Mouse (Mus musculus) cerebellum, postnatal 36 days (tissue): ENCODE data around the gene Fra10ac1.

Experiments
- DNase-seq, 2 experiments: peaks; one replicate each; pipeline ENCODE4 v3.0.0; 2021 to 2022; ENCODE audit warnings: mixed read lengths in 2 of 2

Gene Fra10ac1

DNA sequence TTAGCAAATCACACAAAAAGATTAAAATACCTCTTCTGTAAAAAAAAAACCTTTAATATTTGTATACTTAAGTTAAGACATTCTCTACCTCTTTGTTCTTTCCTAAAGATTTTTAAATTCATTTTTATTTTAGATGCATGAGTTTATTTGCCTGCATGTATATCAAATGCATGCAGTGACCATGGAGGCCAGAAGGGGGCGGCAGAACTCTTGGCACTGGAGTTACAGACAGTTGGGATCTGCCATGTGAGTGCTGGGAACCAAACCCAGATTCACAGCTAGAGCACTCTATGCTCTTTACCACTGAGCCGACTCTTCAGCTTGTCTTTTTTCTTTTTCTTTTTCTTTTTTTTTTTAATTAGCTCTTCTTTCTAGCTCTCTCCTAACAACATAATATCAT lies 4.7 kb upstream of the Fra10ac1 start:
- DNase-seq, result peak; percentile 31 to 35

GRCm38 (mm10) chr19:38224685-38225060 lies 717 bp upstream of the Fra10ac1 start:
- DNase-seq, result peak; percentile 35 to 63

- DNase-seq, result peak in 1 of 2 experiments; percentile 20
Measured at GRCm38 (mm10) chr19:38223356-38223904, 526 bp downstream of the Fra10ac1 start.

DNA sequence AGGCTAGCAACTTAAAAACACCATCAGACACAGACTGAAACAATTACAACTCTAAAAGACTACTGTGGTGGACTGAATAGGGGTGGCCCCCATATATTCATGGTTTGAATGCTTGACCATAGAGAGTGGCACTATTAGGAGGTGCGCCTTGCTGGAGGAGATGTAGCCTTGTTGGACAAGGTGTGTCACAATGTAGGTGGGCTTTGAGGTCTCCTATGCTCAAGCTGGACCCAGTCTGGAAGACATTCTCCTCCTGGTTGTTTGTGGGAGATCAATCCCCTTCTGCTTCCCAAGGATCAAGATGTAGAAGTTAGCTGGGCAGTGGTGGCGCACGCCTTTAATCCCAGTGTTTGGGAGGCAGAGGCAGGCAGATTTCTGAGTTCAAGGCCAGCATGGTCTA lies 6.3 kb downstream of the Fra10ac1 start:
- no peak for DNase-seq

DNA sequence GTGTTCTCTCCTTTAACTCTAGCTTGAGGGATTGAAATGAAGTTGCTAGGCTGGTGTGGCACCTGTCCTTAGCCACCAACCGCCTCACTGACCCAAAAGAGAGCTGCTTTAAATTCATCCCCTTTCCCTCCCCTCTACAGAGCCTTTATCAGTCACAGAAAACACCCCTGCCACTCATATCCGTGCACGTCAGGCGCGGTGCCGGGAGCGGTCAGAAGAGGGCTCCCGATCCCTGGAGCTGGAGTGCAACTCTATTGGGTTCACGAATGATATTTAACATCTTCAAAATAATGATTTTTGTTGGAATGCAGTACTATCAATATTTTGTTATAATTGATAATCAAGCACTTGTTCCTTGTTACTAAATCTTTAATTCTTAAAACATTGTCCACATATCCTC lies 17.3 kb downstream of the Fra10ac1 start:
- DNase-seq, result peak in 1 of 2 experiments; percentile 18

GRCm38 (mm10) chr19:38198731-38199130 lies 25.2 kb downstream of the Fra10ac1 start:
- no peak for DNase-seq

GRCm38 (mm10) chr19:38195245-38195644 lies 28.7 kb downstream of the Fra10ac1 start:
- DNase-seq, result no peak

- DNase-seq, result no peak
Measured at GRCm38 (mm10) chr19:38191446-38191845, 32.5 kb downstream of the Fra10ac1 start.

- DNase-seq, result no peak
Measured at GRCm38 (mm10) chr19:38190606-38191005, 33.4 kb downstream of the Fra10ac1 start.

- peak in 1 of 2 experiments; percentile 6 for DNase-seq
Measured at GRCm38 (mm10) chr19:38187345-38187680, 36.6 kb downstream of the Fra10ac1 start.

DNA sequence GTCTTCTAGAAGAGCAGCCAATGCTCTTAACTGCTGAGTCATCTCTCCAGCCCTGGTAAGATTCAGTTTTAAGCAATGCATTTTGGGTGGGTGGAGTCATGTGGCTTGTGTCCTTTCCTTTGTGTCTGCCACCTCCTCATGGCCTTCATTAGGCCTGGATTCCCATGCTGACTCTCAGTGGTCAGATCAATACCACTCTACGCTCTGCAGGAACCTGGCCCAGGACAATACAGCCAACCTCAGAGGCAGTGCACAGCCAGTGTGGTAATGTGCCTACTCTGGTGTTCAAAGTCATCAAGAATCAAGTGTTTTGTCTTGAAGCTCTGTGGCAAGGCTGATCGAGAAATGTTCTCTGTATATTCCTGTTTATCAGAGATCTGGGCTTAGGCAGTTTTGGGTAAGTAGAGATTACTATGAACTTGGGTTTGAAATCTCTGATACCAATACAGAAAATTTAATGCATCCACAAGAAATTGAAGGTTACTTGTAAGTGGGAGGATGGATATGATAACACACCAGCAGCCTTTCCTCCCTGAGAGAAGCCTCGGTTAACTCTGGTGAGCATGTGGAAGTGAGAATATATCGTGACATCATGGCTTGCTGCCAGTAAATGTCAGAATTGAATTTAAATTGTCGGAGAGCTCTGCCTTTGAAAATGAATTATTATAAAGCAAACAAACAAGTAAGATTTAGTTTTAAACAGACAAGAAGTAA lies 37.2 kb downstream of the Fra10ac1 start:
- no peak for DNase-seq

GRCm38 (mm10) chr19:38179675-38180074 lies 44.3 kb downstream of the Fra10ac1 start:
- DNase-seq, result no peak

DNA sequence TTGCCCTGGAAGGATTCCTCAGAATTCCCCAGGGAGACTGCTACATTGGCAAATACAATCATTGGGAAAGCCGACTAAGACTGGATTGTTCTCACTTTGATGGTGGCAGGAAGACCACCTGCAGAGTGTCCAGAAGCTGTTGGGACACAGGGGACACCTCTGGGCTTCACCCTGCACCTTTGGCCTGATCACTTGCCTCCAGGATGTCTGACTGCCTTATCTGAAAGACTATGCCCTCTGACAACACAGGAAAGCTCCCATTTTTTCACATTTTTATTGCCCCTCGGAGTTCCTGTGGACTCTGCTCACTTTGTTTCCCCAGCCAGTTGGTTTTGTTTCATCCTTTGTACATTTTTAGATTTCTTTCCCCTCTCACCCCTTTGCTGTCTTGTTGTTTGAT lies 59.3 kb downstream of the Fra10ac1 start:
- no peak for DNase-seq

DNA sequence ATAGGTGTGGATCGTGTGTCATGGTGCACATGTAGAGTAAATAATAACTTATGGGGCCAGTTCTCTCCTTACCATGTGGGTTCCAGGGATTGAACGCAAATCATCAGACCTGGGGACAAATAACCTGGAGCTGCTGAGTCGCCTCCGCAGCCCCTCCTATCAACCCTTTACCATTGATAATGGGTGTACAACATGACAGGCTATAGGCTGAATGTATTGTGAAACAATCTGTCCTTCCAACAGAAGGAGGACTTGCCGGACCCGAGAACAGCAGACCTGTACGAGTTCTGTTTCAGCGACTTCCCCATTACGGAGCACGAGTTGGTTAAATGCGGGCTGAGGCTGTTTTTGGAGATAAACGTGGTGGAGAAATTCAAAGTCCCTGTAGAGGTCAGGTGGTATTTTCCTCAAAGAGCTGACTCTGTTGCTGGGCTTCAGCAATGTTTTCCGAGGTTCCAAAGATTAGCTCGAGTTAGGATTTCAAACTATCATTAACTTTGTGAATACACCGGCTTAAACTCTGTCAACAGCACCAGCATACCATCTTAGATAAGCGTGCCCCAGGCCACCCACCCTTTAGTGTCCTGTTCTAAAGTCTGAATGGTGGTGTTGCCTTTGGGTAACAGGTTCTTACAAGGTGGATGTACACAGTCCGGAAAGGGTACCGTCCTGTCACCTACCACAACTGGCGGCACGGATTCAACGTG lies 62.2 kb downstream of the Fra10ac1 start:
- no peak for DNase-seq

DNA sequence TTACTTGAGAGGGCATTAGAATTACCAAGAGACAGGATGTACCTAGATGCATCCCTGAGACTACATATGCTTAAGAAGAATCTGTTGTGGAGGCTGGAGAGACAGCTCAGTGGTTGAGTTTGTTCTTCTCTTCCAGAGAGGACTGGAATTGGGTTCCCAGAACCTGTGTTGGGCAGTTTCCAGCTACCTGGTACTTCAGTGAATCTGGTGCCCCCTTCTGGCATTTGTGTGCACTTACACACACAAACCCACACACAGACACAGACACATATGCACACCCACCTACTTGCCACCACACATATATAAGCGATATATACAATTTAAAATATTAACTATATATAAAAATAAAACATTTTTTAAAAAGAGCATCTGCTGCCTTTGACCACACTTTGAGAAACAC lies 67.7 kb downstream of the Fra10ac1 start:
- DNase-seq, result no peak

- no peak for DNase-seq
Measured at GRCm38 (mm10) chr19:38143540-38144271, 80.2 kb downstream of the Fra10ac1 start.
